Mouse (Mus musculus) layer of hippocampus, adult 9-11 months (tissue): ENCODE measurements around the gene Ucn3.

Experiments used
- DNase-seq: peaks from one replicate; pipeline ENCODE4 v3.0.0; 2022

Gene Ucn3

GRCm38 (mm10) chr13:3891479-3892087, 53.6 kb downstream of the Ucn3 start:
- DNase-seq = no peak
